Mouse (Mus musculus) E14TG2a.4 (cell line): ENCODE results near the gene Gdpd1.

Source experiments
- H3K27me3 ChIP-seq: 2 replicates; pipeline ENCODE4 v1.6.1; 2014; ENCODE audit warnings: low read length, control low read depth; ENCODE audit not compliant: insufficient read depth
- H3K36me3 ChIP-seq: 2 replicates; pipeline ENCODE4 v1.6.1; 2014; ENCODE audit warnings: low read length, control low read depth; ENCODE audit not compliant: insufficient read depth
- H3K4me1 ChIP-seq: replicated peaks from 2 replicates; pipeline ENCODE4 v1.6.1; 2014; ENCODE audit warnings: low read depth, low read length, control low read depth
- H3K4me3 ChIP-seq: replicated peaks from 2 replicates; pipeline ENCODE4 v1.5.1; 2014; ENCODE audit warnings: mild to moderate bottlenecking, low read length
- H3K9me3 ChIP-seq: 2 replicates; pipeline ENCODE4 v1.6.1; 2014; ENCODE audit warnings: low read length, control low read depth
- CTCF ChIP-seq: conservative IDR thresholded peaks from 2 replicates; pipeline ENCODE4 v1.5.1; 2014; ENCODE audit warnings: low read length
- NANOG ChIP-seq: IDR thresholded peaks from 2 replicates; pipeline ENCODE4 v1.6.1; 2014; ENCODE audit warnings: borderline replicate concordance, low read length, mixed read lengths
- POU5F1 ChIP-seq: IDR thresholded peaks from 2 replicates; pipeline ENCODE4 v1.6.1; 2014; ENCODE audit warnings: low read length, borderline replicate concordance

Gdpd1 gene

DNA sequence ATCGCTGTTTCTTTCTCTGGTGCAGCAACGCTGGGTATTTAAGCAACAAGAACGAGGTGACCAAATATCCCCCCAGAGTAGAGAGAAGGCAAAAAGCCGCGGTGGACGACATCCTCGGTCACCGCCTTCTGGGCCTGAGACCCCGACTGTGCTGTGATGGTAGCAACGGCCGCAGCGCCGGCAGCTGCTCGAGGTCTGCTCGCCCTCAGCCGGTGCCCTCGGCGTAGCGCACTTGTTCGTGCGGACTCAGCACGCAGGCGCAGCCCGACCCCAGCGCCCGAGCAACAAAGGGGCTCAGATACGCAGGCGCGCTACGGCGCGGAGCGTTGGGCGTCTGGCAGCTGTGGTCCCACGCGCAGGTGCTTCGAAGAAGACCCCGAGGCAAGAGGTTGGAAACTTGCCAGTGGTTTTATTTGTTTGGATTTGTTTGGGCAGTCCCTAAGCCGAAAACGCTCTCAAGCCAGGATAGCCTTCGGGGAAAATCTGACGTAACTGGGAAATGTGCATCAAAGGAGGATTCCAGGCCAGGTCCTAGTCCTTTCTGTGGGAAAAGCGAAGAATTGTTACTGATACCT lies at the start of gene Gdpd1:
Gene Gdpd1, minus strand, starts transcription at position 197 of the 575 bp plus-strand sequence.
- Histone ChIP-seq H3K36me3 (peaks cover 24% of the 10 kb centered on the region), H3K4me1 (peaks cover 15% of the 10 kb centered on the region), H3K9me3 (no peaks in the 10 kb centered on the region), H3K4me3 (peak within 1 kb of the TSS; percentile 81), H3K27me3 (peaks cover 38% of the 10 kb centered on the region)
- TF ChIP-seq NANOG (no peak), POU5F1 (no peak), CTCF (no peak)

- TF ChIP-seq CTCF: no peak
- no peak for TF ChIP-seq POU5F1
- no peak for TF ChIP-seq NANOG
Observed at GRCm38 (mm10) chr11:87121864-87122263, 48.0 kb upstream of the Gdpd1 start.

GRCm38 (mm10) chr11:87110172-87110909 lies 36.5 kb upstream of the Gdpd1 start:
- Histone ChIP-seq H3K9me3 (no peaks in the 10 kb centered on the region), H3K4me3 (peak overlapping the region; percentile 97), H3K36me3 (peaks cover 54% of the 10 kb centered on the region), H3K4me1 (peaks cover 38% of the 10 kb centered on the region), H3K27me3 (no peaks in the 10 kb centered on the region)
- TF ChIP-seq CTCF (no peak), POU5F1 (no peak), NANOG (no peak)

More at GRCm38 (mm10) chr11:87121864-87122263, 48.0 kb upstream of the Gdpd1 start:
- Histone ChIP-seq H3K4me1 (peaks cover 14% of the 10 kb centered on the region), H3K36me3 (peaks cover 73% of the 10 kb centered on the region), H3K9me3 (no peaks in the 10 kb centered on the region), H3K4me3 (no peak overlapping the region), H3K27me3 (no peaks in the 10 kb centered on the region)

DNA sequence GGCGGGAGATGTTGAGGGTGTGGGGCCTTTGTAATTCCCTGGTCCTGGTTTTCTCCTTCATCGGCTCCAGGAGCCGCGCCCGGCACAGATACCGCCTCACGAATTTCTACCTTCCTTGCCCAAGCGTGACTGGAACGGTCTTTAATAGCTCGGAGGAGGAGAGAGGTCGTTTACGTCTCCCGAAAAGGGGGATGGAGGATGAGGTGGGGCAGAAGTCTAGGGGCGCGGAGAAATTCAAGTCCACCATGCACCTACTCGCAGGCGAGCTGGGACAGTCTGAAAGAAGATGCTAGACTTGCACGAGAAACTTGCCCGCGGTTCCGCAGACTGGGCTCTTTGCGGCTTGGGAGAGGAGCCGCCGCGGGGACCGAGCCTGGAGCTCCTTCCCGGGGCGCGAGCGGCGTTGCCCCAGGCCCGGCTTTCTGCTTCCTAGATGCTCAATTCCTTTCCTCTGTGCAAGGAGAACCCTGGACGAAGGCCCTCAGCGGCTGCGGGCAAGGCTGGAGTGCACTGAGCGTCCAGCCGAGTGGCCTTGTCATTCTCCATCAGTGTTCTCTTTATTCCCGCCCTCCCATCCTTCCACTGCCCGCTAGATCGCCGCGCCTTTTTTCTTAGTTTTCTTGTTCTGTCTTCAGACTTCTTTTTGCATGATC lies 35.8 kb upstream of the Gdpd1 start:
- Histone ChIP-seq H3K4me1 (peaks cover 33% of the 10 kb centered on the region), H3K27me3 (no peaks in the 10 kb centered on the region)
- no peak for TF ChIP-seq CTCF

GRCm38 (mm10) chr11:87108755-87109518 lies 35.1 kb upstream of the Gdpd1 start, which contains the start of gene Ska2:
Gene Ska2 (plus strand): TSS chr11:87109234.
- H3K4me3 ChIP-seq: peak within 1 kb of the TSS; percentile 97
- no peaks in the 10 kb centered on the region for H3K27me3 ChIP-seq
- peaks cover 33% of the 10 kb centered on the region for H3K4me1 ChIP-seq
- no peak for TF ChIP-seq CTCF
- H3K36me3 ChIP-seq: peaks cover 54% of the 10 kb centered on the region
- H3K9me3 ChIP-seq: no peaks in the 10 kb centered on the region

More for the DNA sequence above, 35.8 kb upstream of the Gdpd1 start:
- no peaks in the 10 kb centered on the region for H3K9me3 ChIP-seq
- peaks cover 54% of the 10 kb centered on the region for H3K36me3 ChIP-seq
- H3K4me3 ChIP-seq: peak overlapping the region; percentile 97

DNA sequence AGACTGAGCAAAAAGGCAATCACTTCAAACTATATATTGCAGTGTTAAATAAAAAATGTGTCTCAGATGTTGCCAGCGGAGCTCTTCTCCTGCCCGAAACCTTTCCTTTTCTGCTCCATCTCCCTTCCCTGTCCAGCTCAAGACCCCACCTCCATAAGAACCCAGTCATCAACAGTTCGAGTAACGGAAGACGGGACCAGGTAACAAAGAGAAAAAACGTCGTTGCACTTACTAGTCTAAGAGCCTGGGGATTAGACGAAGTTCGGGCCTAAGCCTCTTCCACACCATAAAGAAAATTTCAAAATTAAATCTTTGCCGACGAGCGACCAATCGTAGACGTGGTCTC lies 34.5 kb upstream of the Gdpd1 start, which contains the start of gene Prr11:
Gene Prr11, minus strand, starts transcription at position 300 of the 346 bp plus-strand sequence.
- Histone ChIP-seq H3K4me1 (peaks cover 33% of the 10 kb centered on the region), H3K4me3 (peak within 1 kb of the TSS; percentile 97), H3K9me3 (no peaks in the 10 kb centered on the region), H3K27me3 (no peaks in the 10 kb centered on the region), H3K36me3 (peaks cover 54% of the 10 kb centered on the region)
- TF ChIP-seq POU5F1: no peak
- TF ChIP-seq CTCF: no peak
- TF ChIP-seq NANOG: no peak

DNA sequence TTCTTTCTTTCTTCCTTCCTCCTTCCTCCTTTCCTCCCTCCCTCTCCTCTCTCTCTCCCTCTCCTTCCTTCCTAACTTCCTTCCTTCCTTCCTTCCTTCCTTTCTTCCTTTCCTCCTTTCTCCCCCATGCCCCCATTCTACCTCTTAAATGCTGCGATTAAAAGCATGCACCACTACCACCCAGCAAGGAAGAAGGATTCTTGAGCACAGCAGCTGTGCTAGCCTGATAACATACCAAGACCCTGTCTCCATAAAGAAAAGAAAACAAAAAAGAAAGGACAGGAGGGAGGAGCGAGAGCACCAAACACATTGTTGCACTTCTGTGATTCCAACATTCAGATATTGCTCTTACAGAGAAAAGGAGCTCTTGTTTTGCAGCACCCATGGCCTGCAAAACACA lies 13.3 kb upstream of the Gdpd1 start:
- no peaks in the 10 kb centered on the region for H3K9me3 ChIP-seq
- H3K4me1 ChIP-seq: peaks cover 33% of the 10 kb centered on the region
- no peak for TF ChIP-seq POU5F1
- TF ChIP-seq CTCF: no peak
- TF ChIP-seq NANOG: no peak
- H3K4me3 ChIP-seq: peak overlapping the region; percentile 100; the same call in 1 of the 2 replicates
- peaks cover 63% of the 10 kb centered on the region for H3K36me3 ChIP-seq
- H3K27me3 ChIP-seq: no peaks in the 10 kb centered on the region

DNA sequence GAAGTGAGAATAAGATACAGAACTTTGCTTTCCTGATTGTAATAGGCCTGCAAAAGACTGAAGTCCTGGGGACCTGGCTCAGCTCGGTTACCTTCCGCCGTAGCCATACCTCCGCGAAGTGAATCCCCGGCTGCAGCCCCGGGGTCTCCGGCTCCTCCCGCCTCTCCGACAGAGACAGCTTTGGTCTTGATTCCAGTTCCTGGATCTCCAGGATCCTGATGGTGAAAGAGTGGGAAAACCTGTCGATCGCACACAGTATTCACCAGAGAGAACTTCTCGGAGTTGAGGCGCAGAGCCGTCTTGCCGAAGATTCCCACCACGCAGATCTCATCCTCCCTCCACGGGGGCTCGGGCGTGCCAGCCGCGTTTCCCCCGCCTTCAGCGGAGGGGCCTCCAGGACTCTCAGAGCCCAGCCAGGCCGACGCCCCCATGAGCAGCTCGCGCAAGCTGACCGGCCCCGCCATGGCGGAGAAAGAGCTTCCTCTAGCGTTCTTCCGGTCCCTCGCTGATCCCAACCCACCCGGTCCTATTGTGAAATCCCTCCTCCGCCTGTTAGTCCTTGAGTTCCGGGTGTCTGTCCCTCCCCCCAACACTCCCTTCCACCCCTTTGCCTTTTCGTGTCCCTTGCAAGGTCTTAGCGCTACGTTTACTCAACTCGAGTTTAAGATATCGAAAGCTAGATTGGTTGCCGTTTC lies 12.6 kb upstream of the Gdpd1 start, which contains the start of gene Smg8:
Gene Smg8, minus strand, starts transcription at position 485 of the 695 bp plus-strand sequence.
- TF ChIP-seq NANOG (no peak), POU5F1 (no peak), CTCF (no peak)
- H3K9me3 ChIP-seq: no peaks in the 10 kb centered on the region
- H3K4me3 ChIP-seq: peak within 1 kb of the TSS; percentile 100
- H3K36me3 ChIP-seq: peaks cover 63% of the 10 kb centered on the region
- no peaks in the 10 kb centered on the region for H3K27me3 ChIP-seq
- H3K4me1 ChIP-seq: peaks cover 33% of the 10 kb centered on the region
